Mouse (Mus musculus): ENCODE data around the gene Nphp4. TPM values are rescaled to one million over a fixed set of nuclear protein-coding genes. Genes with fewer than 3 reads are reported as not detected.

Nphp4 gene
- polyA plus RNA-seq, 1 experiment, result 2.2 TPM

DNA sequence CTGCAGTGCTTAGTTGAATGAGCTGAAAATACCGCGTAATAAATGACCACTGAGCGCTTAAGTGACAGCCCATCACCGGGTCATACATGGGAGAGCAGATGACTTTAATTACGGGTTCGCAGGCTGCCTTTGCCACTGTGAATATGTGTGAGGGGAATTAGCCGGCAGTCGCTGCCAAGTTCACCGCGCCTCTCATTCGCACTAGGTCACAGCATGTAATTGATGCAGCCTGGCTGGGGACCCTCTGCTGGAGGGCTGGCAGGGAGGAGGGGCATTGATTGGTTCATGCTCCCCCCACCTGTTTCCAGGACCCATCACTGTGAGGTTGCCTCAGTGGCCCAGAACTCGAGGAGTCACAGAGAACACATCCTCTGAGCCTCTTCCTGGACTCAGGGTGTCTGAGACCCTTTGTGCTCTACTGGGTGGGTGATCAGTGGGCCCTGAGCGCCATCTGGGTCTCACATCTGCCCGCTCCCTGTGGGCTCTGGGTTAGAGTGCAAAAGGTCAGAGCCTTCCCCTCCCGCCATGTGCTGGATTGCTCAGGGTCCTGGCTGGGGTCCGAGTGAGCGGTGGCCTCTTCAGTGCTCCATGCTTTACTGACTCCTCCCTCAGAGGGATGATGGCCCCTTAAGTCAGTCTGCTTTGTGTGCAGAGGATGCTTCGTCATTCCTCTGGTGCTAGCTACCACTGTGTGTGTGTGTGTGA is 35.9 kb downstream of the Nphp4 start:
- H3K4me3 ChIP-seq (ENCODE audit: insufficient read depth, low read depth, low read length), result no peak overlapping the region
- H3K27me3 ChIP-seq (replicated peaks; ENCODE audit: control insufficient read depth, insufficient read depth, low read length), result no peaks in the 10 kb centered on the region
- 42% methylated on average over 18 of the region's 18 CpGs for WGBS
- H3K27ac ChIP-seq (ENCODE audit: insufficient read depth, low read depth, low read length), result no peak overlapping the region
- H3K4me1 ChIP-seq (ENCODE audit: control insufficient read depth, insufficient read depth, low read length), result no peaks in the 10 kb centered on the region
- H3K36me3 ChIP-seq (ENCODE audit: control insufficient read depth, insufficient read depth, low read length), result no peaks in the 10 kb centered on the region
- no peak for TF ChIP-seq CTCF (conservative IDR thresholded peaks at IDR 0.05; ENCODE audit: insufficient read depth, insufficient read length, low read depth, low read length)
- TF ChIP-seq POLR2A (IDR thresholded peaks at IDR 0.05; ENCODE audit: low read depth, low read length), result no peak
- DNase-seq, result no peak

DNA sequence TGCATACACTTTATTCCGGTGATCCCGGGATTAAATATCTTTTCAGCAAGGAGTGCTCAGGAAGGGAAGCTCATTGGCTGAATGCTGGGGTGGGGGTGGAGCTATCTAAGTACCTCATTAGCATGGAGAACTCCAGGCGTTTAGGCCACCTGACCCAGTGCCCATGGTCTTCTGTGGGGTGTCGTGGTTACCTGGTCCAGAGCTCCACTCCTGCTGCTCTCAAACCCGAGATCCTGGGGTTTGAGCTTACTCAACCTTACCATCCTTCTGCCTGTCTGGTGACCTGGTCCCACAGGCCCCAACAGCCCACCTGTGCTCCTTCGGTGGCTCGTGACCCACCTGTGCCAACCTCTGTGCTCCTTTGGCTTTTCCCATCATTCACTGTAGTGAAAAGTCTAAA is 38.4 kb downstream of the Nphp4 start:
- no peaks in the 10 kb centered on the region for H3K36me3 ChIP-seq (ENCODE audit: control insufficient read depth, insufficient read depth, low read length)
- no peak overlapping the region for H3K4me3 ChIP-seq (ENCODE audit: insufficient read depth, low read depth, low read length)
- 71% methylated on average over 7 of the region's 7 CpGs for WGBS
- no peaks in the 10 kb centered on the region for H3K27me3 ChIP-seq (replicated peaks; ENCODE audit: control insufficient read depth, insufficient read depth, low read length)
- no peak for TF ChIP-seq CTCF (conservative IDR thresholded peaks at IDR 0.05; ENCODE audit: insufficient read depth, insufficient read length, low read depth, low read length)
- TF ChIP-seq POLR2A (IDR thresholded peaks at IDR 0.05; ENCODE audit: low read depth, low read length), result no peak
- H3K27ac ChIP-seq (ENCODE audit: insufficient read depth, low read depth, low read length), result no peak overlapping the region
- H3K4me1 ChIP-seq (ENCODE audit: control insufficient read depth, insufficient read depth, low read length), result no peaks in the 10 kb centered on the region
- DNase-seq, result no peak

DNA sequence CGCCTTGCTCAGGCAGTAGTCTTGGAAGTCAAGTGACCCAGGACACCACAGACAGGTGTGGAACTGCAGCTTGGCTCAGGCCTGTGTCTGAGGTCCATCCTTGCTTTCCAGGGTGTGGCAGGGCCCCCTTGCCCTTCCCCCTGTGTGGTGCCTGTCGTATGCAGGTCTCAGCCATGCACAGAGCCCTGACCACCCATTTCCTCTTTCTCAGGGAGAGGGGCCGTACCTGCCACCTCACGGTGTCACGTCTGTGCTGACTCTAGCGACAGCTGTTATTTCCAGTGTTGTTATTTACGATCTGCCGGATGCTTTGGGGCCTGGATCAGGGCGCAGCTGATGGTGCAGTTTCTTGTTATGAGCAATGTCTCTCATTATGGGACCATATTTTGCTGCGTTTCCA is 42.6 kb downstream of the Nphp4 start:
- TF ChIP-seq CTCF (conservative IDR thresholded peaks at IDR 0.05; ENCODE audit: insufficient read depth, insufficient read length, low read depth, low read length), result no peak
- no peak for TF ChIP-seq POLR2A (IDR thresholded peaks at IDR 0.05; ENCODE audit: low read depth, low read length)
- WGBS, result 73% methylated on average over 10 of the region's 10 CpGs
- H3K36me3 ChIP-seq (ENCODE audit: control insufficient read depth, insufficient read depth, low read length), result no peaks in the 10 kb centered on the region
- H3K27me3 ChIP-seq (replicated peaks; ENCODE audit: control insufficient read depth, insufficient read depth, low read length), result no peaks in the 10 kb centered on the region
- H3K4me1 ChIP-seq (ENCODE audit: control insufficient read depth, insufficient read depth, low read length), result no peaks in the 10 kb centered on the region
- H3K27ac ChIP-seq (ENCODE audit: insufficient read depth, low read depth, low read length), result no peak overlapping the region
- DNase-seq, result no peak
- no peak overlapping the region for H3K4me3 ChIP-seq (ENCODE audit: insufficient read depth, low read depth, low read length)

DNA sequence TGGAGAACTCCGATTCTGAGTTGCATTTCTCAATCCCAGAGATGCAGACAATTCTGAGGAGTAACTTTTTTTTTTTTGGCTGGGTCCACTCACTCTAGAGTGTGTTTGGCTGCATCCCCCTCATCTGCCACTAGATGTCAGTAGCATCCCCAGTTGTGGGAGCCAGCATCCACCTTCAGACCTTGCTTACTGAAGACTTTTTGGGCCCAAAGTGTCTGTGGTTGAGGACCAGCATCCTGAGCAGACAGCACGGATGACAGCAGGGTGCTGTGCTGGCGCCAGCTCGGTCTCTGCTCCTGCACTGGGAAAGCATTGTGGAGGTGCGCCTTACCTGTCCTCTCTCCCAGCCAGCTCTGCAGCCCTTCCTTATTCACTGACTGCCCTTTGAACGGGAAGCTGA is 43.6 kb downstream of the Nphp4 start:
- H3K4me1 ChIP-seq (ENCODE audit: control insufficient read depth, insufficient read depth, low read length), result no peaks in the 10 kb centered on the region
- TF ChIP-seq POLR2A (IDR thresholded peaks at IDR 0.05; ENCODE audit: low read depth, low read length) (no peak), CTCF (conservative IDR thresholded peaks at IDR 0.05; ENCODE audit: insufficient read depth, insufficient read length, low read depth, low read length) (peak; percentile 74)
- H3K36me3 ChIP-seq (ENCODE audit: control insufficient read depth, insufficient read depth, low read length), result no peaks in the 10 kb centered on the region
- 33% methylated on average over 6 of the region's 6 CpGs for WGBS
- no peak overlapping the region for H3K27ac ChIP-seq (ENCODE audit: insufficient read depth, low read depth, low read length)
- DNase-seq, result peak; percentile 47
- no peak overlapping the region for H3K4me3 ChIP-seq (ENCODE audit: insufficient read depth, low read depth, low read length)
- H3K27me3 ChIP-seq (replicated peaks; ENCODE audit: control insufficient read depth, insufficient read depth, low read length), result no peaks in the 10 kb centered on the region

DNA sequence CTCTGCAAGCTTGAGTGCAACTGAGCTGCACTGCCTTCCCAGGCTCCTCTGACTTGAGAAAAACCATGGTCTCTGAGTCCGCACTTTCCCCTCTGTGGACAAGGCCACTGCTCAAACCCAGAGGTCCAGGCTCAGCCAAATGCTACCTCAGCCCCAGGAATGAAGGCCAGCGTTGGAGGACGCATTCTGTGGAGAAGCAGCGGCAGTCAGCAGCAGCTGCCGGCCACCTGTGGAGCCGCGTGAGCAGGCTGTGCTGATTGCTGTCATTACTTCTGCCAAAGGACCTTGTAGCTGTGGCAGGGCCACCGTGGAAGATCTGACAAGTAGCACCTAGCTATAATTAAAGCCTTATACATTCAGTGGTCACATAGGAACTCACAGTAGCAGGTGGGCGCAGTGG is 56.4 kb downstream of the Nphp4 start:
- H3K27me3 ChIP-seq (replicated peaks; ENCODE audit: control insufficient read depth, insufficient read depth, low read length), result no peaks in the 10 kb centered on the region
- H3K36me3 ChIP-seq (ENCODE audit: control insufficient read depth, insufficient read depth, low read length), result no peaks in the 10 kb centered on the region
- H3K4me1 ChIP-seq (ENCODE audit: control insufficient read depth, insufficient read depth, low read length), result no peaks in the 10 kb centered on the region
- no peak for DNase-seq
- no peak overlapping the region for H3K4me3 ChIP-seq (ENCODE audit: insufficient read depth, low read depth, low read length)
- no peak for TF ChIP-seq POLR2A (IDR thresholded peaks at IDR 0.05; ENCODE audit: low read depth, low read length)
- no peak for TF ChIP-seq CTCF (conservative IDR thresholded peaks at IDR 0.05; ENCODE audit: insufficient read depth, insufficient read length, low read depth, low read length)
- H3K27ac ChIP-seq (ENCODE audit: insufficient read depth, low read depth, low read length), result no peak overlapping the region
- WGBS, result 70% methylated on average over 9 of the region's 9 CpGs

DNA sequence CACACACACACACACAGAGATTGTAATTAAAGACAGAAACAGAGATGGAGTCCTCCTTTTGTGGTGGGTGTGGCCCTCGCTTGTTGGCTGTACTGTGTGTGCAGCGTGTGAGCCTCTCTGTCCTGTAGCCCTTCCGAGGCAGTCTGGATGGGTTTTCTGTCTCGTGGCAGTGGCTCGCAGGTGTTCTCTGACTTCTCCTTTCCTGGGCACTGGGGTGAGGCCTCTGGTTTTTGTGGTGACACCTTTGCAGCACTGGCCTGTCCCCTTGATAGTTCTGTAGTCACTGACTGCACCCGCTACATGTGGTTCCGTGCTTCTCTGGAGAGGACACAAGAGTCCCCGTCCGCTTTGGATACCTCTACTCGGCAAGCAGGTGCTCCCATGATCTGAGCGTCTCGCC is 63.2 kb downstream of the Nphp4 start:
- WGBS, result 94% methylated on average over 12 of the region's 12 CpGs
- TF ChIP-seq CTCF (conservative IDR thresholded peaks at IDR 0.05; ENCODE audit: insufficient read depth, insufficient read length, low read depth, low read length), result no peak
- no peak for TF ChIP-seq POLR2A (IDR thresholded peaks at IDR 0.05; ENCODE audit: low read depth, low read length)

DNA sequence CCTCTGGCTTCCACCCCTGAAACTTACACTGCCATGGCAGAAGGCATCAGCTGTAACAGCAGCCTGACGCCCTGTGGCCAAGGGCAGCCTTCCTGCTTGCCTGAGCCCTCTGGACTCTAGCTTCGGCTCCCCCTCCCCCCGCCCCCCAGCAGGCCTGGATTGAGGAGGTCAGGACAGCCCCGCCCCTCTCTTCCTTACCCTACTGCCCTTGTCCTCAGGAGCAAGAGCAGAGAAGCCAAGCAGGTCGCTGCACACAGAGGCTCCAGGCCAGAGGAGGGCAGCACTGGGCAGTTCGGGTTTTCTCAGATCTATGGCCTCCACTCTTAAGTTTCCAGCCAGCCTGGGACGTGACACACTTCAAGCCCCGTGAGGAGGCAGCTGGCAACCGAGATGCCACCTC is 64.7 kb downstream of the Nphp4 start:
- no peaks in the 10 kb centered on the region for H3K36me3 ChIP-seq (ENCODE audit: control insufficient read depth, insufficient read depth, low read length)
- H3K4me1 ChIP-seq (ENCODE audit: control insufficient read depth, insufficient read depth, low read length), result no peaks in the 10 kb centered on the region
- no peaks in the 10 kb centered on the region for H3K27me3 ChIP-seq (replicated peaks; ENCODE audit: control insufficient read depth, insufficient read depth, low read length)
- no peak overlapping the region for H3K4me3 ChIP-seq (ENCODE audit: insufficient read depth, low read depth, low read length)
- DNase-seq, result peak; percentile 63
- no peak overlapping the region for H3K27ac ChIP-seq (ENCODE audit: insufficient read depth, low read depth, low read length)
- TF ChIP-seq POLR2A (IDR thresholded peaks at IDR 0.05; ENCODE audit: low read depth, low read length), result no peak
- TF ChIP-seq CTCF (conservative IDR thresholded peaks at IDR 0.05; ENCODE audit: insufficient read depth, insufficient read length, low read depth, low read length), result no peak; the same call in 1 of the 2 replicates
- WGBS, result 18% methylated on average over 9 of the region's 9 CpGs

More for the DNA sequence above, 63.2 kb downstream of the Nphp4 start:
- Histone ChIP-seq H3K4me1 (ENCODE audit: control insufficient read depth, insufficient read depth, low read length) (no peaks in the 10 kb centered on the region), H3K27ac (ENCODE audit: insufficient read depth, low read depth, low read length) (no peak overlapping the region), H3K36me3 (ENCODE audit: control insufficient read depth, insufficient read depth, low read length) (no peaks in the 10 kb centered on the region), H3K4me3 (ENCODE audit: insufficient read depth, low read depth, low read length) (no peak overlapping the region), H3K27me3 (replicated peaks; ENCODE audit: control insufficient read depth, insufficient read depth, low read length) (no peaks in the 10 kb centered on the region)
- DNase-seq, result no peak
